Mouse (Mus musculus) brain, embryonic 14.5 days (tissue): ENCODE measurements around the gene Parg.

ENCODE experiments used
- CTCF ChIP-seq: fragments of 200-500 bp; IDR thresholded peaks from 2 replicates; pipeline ENCODE4 v1.5.1; 2012; ENCODE audit warnings: inconsistent platforms, mild to moderate bottlenecking, moderate library complexity, borderline replicate concordance; ENCODE audit not compliant: insufficient read depth, insufficient read length; ENCODE audit errors: extremely low read depth
- POLR2A ChIP-seq: fragments of 200-500 bp; IDR thresholded peaks from 2 replicates; pipeline ENCODE4 v1.6.1; 2012; ENCODE audit warnings: mild to moderate bottlenecking, inconsistent platforms, borderline replicate concordance; ENCODE audit not compliant: poor library complexity, insufficient read depth, insufficient read length, severe bottlenecking; ENCODE audit errors: extremely low read depth

- TF ChIP-seq CTCF (no peak), POLR2A (no peak)
Measured at GRCm38 (mm10) chr14:32260830-32261229, 59.1 kb downstream of the Parg start.
